Mouse (Mus musculus): ENCODE results near the gene Trmt112. TPM values are rescaled to one million over a fixed set of nuclear protein-coding genes. Genes with fewer than 3 reads are reported as not detected.
A peak's percentile ranks its signal among the peaks of the same experiment; 100 is the strongest.

Trmt112 gene
- total RNA-seq, 2 experiments from 2014 or later: 48.4 to 49.3 TPM

DNA sequence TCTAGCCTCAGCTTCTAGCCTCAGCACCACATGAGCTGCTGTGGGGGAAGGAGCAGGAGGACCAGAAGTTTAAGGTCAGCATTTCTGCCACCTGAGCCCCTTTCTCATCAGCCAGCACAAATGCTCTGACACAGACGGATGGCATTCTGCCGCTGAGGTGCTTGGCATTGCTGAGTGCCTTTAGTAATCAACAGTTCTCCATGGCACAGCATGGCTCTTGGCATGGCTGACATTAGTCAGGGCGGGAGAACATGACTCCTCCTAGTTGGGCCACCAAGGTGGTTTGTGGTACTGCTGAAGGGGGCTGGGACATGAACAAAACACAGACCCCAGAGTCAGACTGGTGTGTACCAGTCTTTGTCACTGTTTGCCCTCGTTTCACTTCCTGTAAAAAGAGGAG lies 38.7 kb downstream of the Trmt112 start:
- no peak for TF ChIP-seq CTCF (conservative IDR thresholded peaks at IDR 0.05)
- Histone ChIP-seq H3K27ac (no peak overlapping the region), H3K4me3 (no peak overlapping the region)
- DNase-seq (ENCODE audit: low spot score in 2 of 2): no peak

DNA sequence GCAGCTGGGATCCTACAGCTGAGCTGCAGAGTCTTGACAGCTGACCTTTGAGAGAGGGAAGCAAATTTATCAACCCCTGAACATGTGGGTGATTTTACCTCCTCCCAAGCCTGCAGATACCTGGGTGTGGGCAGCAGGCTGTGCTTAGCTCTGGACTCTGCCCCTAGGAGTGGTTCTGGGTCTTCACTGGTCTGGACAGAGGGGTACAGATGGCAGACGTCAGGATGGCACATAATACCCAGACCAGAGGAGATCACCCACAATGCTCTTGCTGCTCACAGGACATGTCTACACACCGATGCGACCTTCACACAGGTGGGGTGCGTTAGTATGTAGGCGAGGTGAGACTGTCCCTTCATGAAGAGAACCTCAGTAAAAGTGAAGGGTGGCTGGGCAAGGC lies 40.0 kb downstream of the Trmt112 start:
- DNase-seq (ENCODE audit: low spot score in 2 of 2): no peak
- no peak for TF ChIP-seq CTCF (conservative IDR thresholded peaks at IDR 0.05)
- Histone ChIP-seq H3K27ac (no peak overlapping the region), H3K4me3 (no peak overlapping the region)

DNA sequence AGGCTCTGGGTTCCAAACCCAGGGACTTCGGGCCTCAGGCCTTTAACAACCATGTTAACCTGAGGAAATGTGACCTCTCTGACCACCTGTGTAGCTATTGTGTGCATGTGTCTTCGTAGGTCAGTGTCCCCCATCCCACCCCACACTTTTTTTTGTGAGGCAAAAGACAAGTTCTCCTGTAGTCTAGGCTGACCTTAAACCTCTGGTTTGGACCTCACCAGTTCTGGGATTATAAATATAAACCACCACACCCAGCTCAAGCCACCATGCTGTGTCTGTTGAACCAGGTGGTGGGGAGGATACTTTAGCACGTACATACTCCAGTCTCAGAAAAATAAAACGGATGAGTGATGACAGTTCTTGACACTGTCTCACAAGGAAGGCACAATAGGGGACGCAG lies 40.5 kb downstream of the Trmt112 start:
- TF ChIP-seq CTCF (conservative IDR thresholded peaks at IDR 0.05): no peak
- Histone ChIP-seq H3K27ac (peak overlapping the region; percentile 97; the same call in 1 of the 2 replicates), H3K4me3 (peak overlapping the region; percentile 66)
- DNase-seq (ENCODE audit: low spot score in 2 of 2): no peak

DNA sequence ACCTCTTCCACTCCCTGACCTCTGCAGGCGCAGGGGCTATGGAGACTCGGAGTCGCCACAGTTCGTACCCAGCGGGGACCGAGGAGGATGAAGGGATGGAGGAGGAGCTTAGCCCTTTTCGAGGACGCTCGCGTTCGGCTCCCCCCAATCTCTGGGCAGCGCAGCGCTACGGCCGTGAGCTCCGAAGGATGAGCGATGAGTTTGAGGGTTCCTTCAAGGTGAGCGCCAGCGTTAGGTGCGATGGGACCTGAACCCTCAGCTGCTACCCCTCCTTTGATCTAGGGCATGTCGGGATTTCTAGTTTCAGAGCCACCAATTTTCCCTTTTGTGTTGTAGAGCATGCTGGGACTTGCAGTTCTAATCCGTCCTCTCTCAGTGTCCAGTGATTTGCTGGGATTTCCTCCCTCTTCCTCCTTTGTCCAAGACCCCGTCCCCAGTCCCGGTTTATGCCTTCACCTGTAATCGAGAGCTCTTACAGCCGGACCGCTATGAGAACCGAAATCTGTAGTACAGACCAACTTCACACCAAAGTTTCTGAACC lies 41.2 kb downstream of the Trmt112 start:
- Histone ChIP-seq H3K27ac (peak overlapping the region; percentile 97), H3K4me3 (peak overlapping the region; percentile 66)
- no peak for TF ChIP-seq CTCF (conservative IDR thresholded peaks at IDR 0.05)
- DNase-seq (ENCODE audit: low spot score in 2 of 2): peak; percentile 63

DNA sequence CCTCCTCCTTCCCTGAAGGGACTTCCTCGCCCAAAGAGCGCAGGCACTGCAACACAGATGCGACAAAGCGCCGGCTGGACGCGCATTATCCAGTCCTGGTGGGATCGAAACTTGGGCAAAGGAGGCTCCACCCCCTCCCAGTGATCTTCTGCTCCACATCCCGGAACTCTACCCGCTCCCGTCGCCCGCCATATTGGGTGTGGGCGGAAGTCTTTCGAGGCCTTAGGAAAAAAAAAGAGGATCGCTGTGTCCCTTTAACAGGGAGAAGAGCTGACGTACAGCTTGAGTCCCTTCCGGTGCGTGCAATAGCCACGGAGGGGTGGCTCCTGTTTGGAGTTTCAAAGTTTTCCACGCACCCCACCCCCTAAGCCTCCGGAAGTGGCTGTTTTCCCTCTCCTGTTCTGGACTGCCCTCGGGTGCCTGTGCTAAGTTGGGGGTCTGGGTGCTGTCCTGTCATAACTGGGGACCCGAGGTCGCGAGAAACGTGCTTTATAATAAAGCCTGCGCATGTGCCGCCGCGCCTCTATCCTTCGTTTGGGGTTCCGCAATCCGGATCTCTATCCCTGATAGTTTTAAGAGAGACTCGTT lies 42.0 kb downstream of the Trmt112 start:
- Histone ChIP-seq H3K27ac (peak overlapping the region; percentile 97), H3K4me3 (peak overlapping the region; percentile 66)
- peak; percentile 92 to 97 for DNase-seq (ENCODE audit: low spot score in 2 of 2)
- no peak for TF ChIP-seq CTCF (conservative IDR thresholded peaks at IDR 0.05)

DNA sequence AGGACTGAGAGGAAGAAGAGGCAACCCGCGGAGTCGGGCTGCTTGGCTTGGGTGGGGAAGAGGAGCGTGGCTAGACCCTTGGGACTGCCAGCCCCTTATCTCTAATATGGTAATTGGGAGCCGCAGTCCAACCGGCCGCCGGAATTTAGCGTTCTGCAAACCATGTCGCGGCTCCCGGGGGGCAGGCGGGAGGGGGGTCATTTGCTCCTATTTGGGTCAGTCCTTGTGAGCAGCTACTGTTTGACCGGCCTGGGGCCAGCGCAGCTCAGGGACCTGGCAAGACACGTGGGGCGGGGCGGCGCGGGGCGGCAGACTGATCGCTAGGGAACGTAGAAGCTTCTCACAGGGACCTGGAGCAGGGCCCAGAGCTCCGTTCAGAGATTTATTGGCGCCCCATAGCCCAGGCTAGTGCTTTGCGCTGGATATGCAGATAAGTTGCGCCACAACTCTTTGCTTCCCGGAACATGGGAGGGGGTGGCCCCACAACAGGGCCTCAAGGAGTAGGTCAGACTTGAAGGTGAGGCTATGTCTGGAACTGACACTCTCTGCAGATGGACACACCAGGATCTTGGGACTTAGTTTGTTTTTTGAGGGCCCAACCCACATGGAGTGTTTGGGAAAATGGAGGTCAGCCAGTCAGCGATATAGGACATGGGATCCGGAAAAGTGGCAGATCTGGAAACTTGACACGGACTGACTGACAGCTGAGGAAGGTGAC lies 42.7 kb downstream of the Trmt112 start:
- peak; percentile 66 to 77 for DNase-seq (ENCODE audit: low spot score in 2 of 2)
- Histone ChIP-seq H3K4me3 (peak overlapping the region; percentile 66), H3K27ac (peak overlapping the region; percentile 97)
- no peak for TF ChIP-seq CTCF (conservative IDR thresholded peaks at IDR 0.05)

DNA sequence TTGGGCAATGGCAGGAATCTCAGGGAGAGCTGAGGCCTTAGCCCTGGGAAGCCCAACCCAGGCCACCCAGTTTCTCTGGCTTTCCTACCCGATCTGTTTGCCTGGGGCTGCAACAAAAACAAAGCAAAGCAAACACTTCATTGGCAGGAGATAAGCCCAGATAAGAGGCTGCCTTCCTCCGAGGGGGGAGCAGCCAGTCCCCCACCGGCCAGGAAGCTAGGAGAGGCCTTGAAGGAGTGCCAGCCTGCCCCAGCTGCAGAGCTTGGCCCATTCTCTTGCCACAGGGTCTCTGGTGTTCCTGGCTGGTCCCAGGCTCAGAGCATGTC lies 43.2 kb downstream of the Trmt112 start:
- no peak for DNase-seq (ENCODE audit: low spot score in 2 of 2)
- peak overlapping the region; percentile 66 for H3K4me3 ChIP-seq
- TF ChIP-seq CTCF (conservative IDR thresholded peaks at IDR 0.05): no peak
- peak overlapping the region; percentile 97 for H3K27ac ChIP-seq

DNA sequence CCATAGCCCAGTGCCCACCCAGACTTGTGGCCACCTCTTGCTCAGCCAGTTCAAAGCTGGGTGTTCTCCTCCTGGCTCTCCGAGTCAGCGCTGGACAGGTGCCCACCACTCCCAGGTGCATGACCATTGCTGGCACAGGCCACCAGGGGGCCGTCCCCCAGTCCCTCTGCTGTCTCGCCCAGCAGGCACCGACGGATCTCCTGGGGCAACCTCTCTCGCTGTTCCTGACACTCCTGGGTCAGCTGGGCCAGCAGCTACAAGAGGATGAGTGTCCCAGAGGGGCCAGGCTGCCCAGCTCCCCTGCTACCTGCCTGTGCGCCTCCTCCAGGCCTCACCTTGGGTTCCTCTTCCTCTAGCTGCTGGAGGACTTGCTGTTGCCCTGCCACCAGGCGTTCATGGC lies 44.5 kb downstream of the Trmt112 start:
- H3K4me3 ChIP-seq: no peak overlapping the region
- no peak for DNase-seq (ENCODE audit: low spot score in 2 of 2)
- peak; percentile 61 for TF ChIP-seq CTCF (conservative IDR thresholded peaks at IDR 0.05)
- 0 out of 2 replicates have a peak overlapping the region, but pooled peaks have one; percentile 2 for H3K27ac ChIP-seq

DNA sequence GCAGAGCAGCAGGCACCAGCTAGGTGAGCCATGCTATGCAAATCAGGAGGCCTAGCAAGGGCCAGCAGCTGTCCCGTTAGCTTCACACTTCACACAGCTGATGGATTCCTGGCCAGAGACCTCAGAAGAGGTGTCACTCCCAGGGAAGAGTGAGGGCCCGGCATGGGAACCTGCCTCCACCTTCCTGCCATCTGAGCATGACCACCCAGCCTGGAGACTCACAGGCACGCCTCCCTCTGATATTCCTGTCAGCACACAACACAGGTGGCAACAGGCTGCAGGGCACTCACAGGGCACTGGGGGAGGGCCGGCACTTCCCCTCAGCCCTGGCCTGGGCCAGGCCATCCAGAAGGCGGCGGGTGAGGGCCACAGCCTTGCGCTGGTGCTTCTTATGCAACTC lies 45.9 kb downstream of the Trmt112 start:
- no peak overlapping the region for H3K4me3 ChIP-seq
- DNase-seq (ENCODE audit: low spot score in 2 of 2): no peak
- no peak overlapping the region for H3K27ac ChIP-seq
- no peak for TF ChIP-seq CTCF (conservative IDR thresholded peaks at IDR 0.05)

DNA sequence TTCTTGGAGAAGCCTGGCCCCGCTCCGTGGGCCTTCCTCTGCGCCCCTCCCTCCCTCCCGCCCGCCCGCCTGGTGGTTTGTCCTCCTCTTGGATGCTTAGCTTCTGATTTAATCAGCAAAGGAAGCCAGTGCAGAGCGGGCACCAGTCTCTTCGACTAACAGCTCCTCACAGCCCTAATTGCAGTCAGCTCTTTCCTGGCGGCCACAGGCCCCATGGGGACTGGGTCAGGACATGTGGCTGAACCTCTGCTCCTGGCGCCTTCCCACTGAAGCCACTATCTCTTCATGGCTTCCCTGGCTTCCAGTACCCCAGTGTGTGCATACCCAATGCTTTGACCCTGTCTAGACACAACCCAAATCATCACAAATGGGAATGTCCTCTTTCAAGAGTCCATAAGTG lies 47.0 kb downstream of the Trmt112 start:
- H3K27ac ChIP-seq: no peak overlapping the region
- DNase-seq (ENCODE audit: low spot score in 2 of 2): no peak
- no peak for TF ChIP-seq CTCF (conservative IDR thresholded peaks at IDR 0.05)

More for the DNA sequence above, 47.0 kb downstream of the Trmt112 start:
- H3K4me3 ChIP-seq: no peak overlapping the region

Small RNAs within 50 kb of the gene (microRNA-seq; reads per million reads assigned to microRNA genes)
- 4.6 to 8.9 reads per million in 2 experiments for gene Mir6990

Other genes with a start within 250 kb of the Trmt112 start
- 10 to 100 TPM; 38.3 to 39.1 TPM for gene Rps6ka4, start 69.1 kb upstream of the Trmt112 start, total RNA-seq (2021)
- gene Ccdc88b, start 51.5 kb upstream of the Trmt112 start, total RNA-seq (2021): 10 to 100 TPM; 14.6 to 15.7 TPM
- 100 to 1,000 TPM; 361 to 395 TPM for gene Prdx5, start 408 bp downstream of the Trmt112 start, total RNA-seq (2021)
- gene Esrra, start 12.1 kb downstream of the Trmt112 start, total RNA-seq (2021): 10 to 100 TPM; 56.9 to 63.4 TPM
- gene Catsperz, start 15.7 kb downstream of the Trmt112 start, total RNA-seq (2021): 10 to 100 TPM; 10.8 to 12.5 TPM
- gene Kcnk4, start 24.8 kb downstream of the Trmt112 start, total RNA-seq (2021): 10 to 100 TPM; 15.3 to 18.2 TPM
- 10 to 100 TPM; 43.1 to 43.8 TPM for gene Bad, start 32.2 kb downstream of the Trmt112 start, total RNA-seq (2021)
- 100 to 1,000 TPM in 1 of 2 experiments, 10 to 100 TPM in 1; 100.0 to 105 TPM for gene Gpr137, start 32.8 kb downstream of the Trmt112 start, total RNA-seq (2021)
- gene Ppp1r14b, start 65.3 kb downstream of the Trmt112 start, total RNA-seq (2021): 10 to 100 TPM; 68.2 to 71.4 TPM
- gene Plcb3, start 66.8 kb downstream of the Trmt112 start, total RNA-seq (2021): 10 to 100 TPM; 14.8 to 17.4 TPM
- 10 to 100 TPM; 81.1 to 83.7 TPM for gene Fkbp2, start 70.8 kb downstream of the Trmt112 start, total RNA-seq (2021)
- 10 to 100 TPM; 85.2 to 88.0 TPM for gene Vegfb, start 78.0 kb downstream of the Trmt112 start, total RNA-seq (2021)
- gene Dnajc4, start 82.9 kb downstream of the Trmt112 start, total RNA-seq (2021): 10 to 100 TPM; 26.1 to 27.6 TPM
- gene Nudt22, start 86.4 kb downstream of the Trmt112 start, total RNA-seq (2021): 10 to 100 TPM; 13.2 to 15.5 TPM
- gene Trpt1, start 86.4 kb downstream of the Trmt112 start, total RNA-seq (2021): 10 to 100 TPM; 17.4 to 19.2 TPM
- 1 to 10 TPM; 3.6 to 5.0 TPM for gene Fermt3, start 109.8 kb downstream of the Trmt112 start, total RNA-seq (2021)
- 100 to 1,000 TPM; 179 to 195 TPM for gene Stip1, start 130.3 kb downstream of the Trmt112 start, total RNA-seq (2021)
- 10 to 100 TPM; 20.3 to 22.4 TPM for gene Macrod1, start 147.1 kb downstream of the Trmt112 start, total RNA-seq (2021)
- gene Flrt1, start 196.0 kb downstream of the Trmt112 start, total RNA-seq (2021): 10 to 100 TPM; 17.9 to 19.5 TPM

Measured in layer of hippocampus, adult 2 months (tissue).